Mouse (Mus musculus): ENCODE measurements around the gene Gpa33.

DNA sequence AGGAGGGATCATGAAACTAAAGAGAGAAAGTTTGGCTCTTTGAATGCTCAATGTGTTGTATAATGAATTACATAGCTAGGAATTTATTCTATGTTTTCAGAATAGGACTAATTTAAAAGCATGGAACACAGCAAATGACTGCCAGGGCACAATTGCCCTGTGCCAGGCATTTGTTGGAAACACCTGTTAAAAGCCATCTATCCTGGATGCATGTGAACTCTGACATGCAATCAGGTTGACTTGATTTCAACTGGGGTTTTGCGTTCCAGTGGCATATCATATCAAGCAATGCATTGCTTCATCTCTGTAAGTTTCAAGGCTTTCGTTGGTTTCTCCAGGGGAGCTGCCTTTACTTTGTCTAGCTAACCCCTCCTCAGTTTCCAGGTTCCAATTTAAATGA lies 39.7 kb upstream of the Gpa33 start:
- TF ChIP-seq CTCF (IDR thresholded peaks at IDR 0.05; ENCODE audit: low read depth): no peak
- no peak for TF ChIP-seq EP300 (optimal IDR thresholded peaks at IDR 0.05)
